Mouse (Mus musculus) midbrain, embryonic 12.5 days (tissue): ENCODE results near the gene Eef1akmt1. TPM values are rescaled to one million over a fixed set of nuclear protein-coding genes. Genes with fewer than 3 reads are reported as not detected.

Experiments used
- ATAC-seq: fragments of 200-750 bp; cut with Nextera tagmentation; 2 replicates; pipeline ENCODE4 v1.8.0; 2017; ENCODE audit warnings: low read depth, moderate TSS enrichment, moderate library complexity; ENCODE audit not compliant: low FRiP score
- H3K27ac ChIP-seq: fragments of 300-500 bp; sonication (generic); replicated peaks from 2 replicates; pipeline ENCODE4 v1.5.1; 2016; ENCODE audit warnings: mild to moderate bottlenecking
- H3K27me3 ChIP-seq: fragments of 300-500 bp; sonication (generic); 2 replicates; pipeline ENCODE4 v1.6.1; 2016; ENCODE audit warnings: mild to moderate bottlenecking
- H3K36me3 ChIP-seq: fragments of 300-500 bp; sonication (generic); 2 replicates; pipeline ENCODE4 v1.6.1; 2016
- H3K4me1 ChIP-seq: fragments of 300-500 bp; sonication (generic); 2 replicates; pipeline ENCODE4 v1.6.1; 2016
- H3K4me2 ChIP-seq: fragments of 300-500 bp; sonication (generic); replicated peaks from 2 replicates; pipeline ENCODE4 v1.6.1; 2016; ENCODE audit warnings: mild to moderate bottlenecking, moderate library complexity
- H3K4me3 ChIP-seq: fragments of 300-500 bp; sonication (generic); 2 replicates; pipeline ENCODE4 v1.5.1; 2016; ENCODE audit warnings: mild to moderate bottlenecking
- H3K9ac ChIP-seq: fragments of 300-500 bp; sonication (generic); replicated peaks from 2 replicates; pipeline ENCODE4 v1.6.1; 2016; ENCODE audit warnings: mild to moderate bottlenecking, moderate library complexity
- H3K9me3 ChIP-seq: fragments of 300-500 bp; sonication (generic); 2 replicates; pipeline ENCODE4 v1.6.1; 2016; ENCODE audit warnings: mild to moderate bottlenecking
- WGBS: fragments of 180-500 bp; shearing (Covaris S2); methylation state at CpG from one replicate; pipeline ENCODE4 v1.1.7; 2016; 5-methylcytosine and 5-hydroxymethylcytosine counted together
- polyA plus RNA-seq: library from polyadenylated mRNA; unstranded; fragments of >200 nt; fragmentation: Nextera tagmentation; extraction: Ambion mirVana; gene quantifications from 2 replicates; pipeline ENCODE4 v1.2.1, GENCODE M21; 2016

Eef1akmt1 gene
- 72.0 and 79.2 TPM in 2 replicates for polyA plus RNA-seq

DNA sequence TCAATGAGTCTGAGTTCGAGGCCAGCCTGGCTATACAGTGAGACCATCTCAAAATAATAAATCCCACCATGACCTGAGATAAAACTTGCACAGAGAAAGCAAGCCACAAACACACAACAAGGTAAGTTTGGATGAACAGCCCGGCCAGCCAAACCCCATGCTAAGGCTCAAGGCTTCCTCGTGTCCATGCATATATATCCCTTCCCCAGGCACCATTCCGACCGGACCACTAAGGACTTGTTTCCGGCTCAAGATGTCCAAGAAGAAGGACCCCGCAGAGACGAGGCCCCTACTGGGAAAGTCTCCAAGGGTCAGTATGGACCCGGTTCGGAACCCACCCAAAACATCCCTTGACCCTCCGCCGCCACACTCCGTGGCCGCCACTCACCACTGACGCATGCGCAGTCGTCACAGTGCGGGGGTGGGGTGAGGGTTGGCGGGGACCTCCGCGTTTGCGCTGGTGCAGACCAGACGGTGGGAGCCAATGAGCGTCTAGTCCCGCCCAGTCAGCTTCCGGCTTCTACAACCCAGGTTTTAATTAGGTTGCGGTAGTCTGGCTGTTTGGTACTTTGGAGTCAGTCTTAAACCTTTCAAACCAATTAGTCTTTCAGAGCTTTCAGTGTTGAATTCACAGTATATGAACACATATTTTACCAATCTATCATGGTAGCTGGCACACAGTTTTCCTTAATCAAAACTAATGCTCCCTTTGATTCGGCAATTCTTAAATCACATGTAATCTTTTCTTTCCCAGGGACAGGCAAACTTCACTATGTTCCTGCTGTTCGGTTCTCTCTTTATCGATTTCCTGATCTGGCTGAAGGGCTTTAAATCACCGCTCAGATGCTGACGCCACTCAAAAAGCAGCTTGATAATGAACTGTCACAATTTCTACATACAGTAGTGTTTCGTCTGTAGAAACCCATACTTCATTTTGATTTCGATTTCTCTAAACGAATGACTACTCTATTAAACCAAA is at the start of gene Eef1akmt1:
Gene Eef1akmt1, minus strand, starts transcription at position 458 of the 979 bp plus-strand sequence.
- 10% methylated on average over 35 of the region's 35 CpGs for WGBS

GRCm38 (mm10) chr14:57620598-57621236 is 49.3 kb upstream of the Eef1akmt1 start:
- Histone ChIP-seq H3K9ac (no peak overlapping the region), H3K4me1 (peaks cover 2% of the 10 kb centered on the region; the same call in 1 of the 2 replicates), H3K27me3 (no peaks in the 10 kb centered on the region), H3K27ac (no peak overlapping the region), H3K9me3 (no peaks in the 10 kb centered on the region), H3K4me3 (no peak overlapping the region), H3K36me3 (peaks cover 5% of the 10 kb centered on the region; the same call in 1 of the 2 replicates), H3K4me2 (no peak overlapping the region)
- 63% methylated on average over 4 of the region's 4 CpGs for WGBS
- ATAC-seq: no peak

More for the DNA sequence above, at the start of gene Eef1akmt1:
- Histone ChIP-seq H3K27ac (peak within 1 kb of the TSS; percentile 58), H3K4me3 (peak within 1 kb of the TSS; percentile 55), H3K9ac (peak within 1 kb of the TSS; percentile 70), H3K4me1 (peaks cover 6% of the 10 kb centered on the region; the same call in 1 of the 2 replicates), H3K9me3 (no peaks in the 10 kb centered on the region), H3K36me3 (peaks cover 9% of the 10 kb centered on the region; the same call in 1 of the 2 replicates), H3K4me2 (peak within 1 kb of the TSS; percentile 59), H3K27me3 (no peaks in the 10 kb centered on the region)
- peak; percentile 99 for ATAC-seq

GRCm38 (mm10) chr14:57619487-57619886 is 48.1 kb upstream of the Eef1akmt1 start:
- Histone ChIP-seq H3K4me1 (peaks cover 3% of the 10 kb centered on the region; the same call in 1 of the 2 replicates), H3K27ac (no peak overlapping the region), H3K36me3 (0 out of 2 replicates have a peak, but pooled peaks cover 2% of the 10 kb centered on the region), H3K9me3 (no peaks in the 10 kb centered on the region), H3K4me2 (no peak overlapping the region), H3K4me3 (no peak overlapping the region), H3K27me3 (no peaks in the 10 kb centered on the region), H3K9ac (no peak overlapping the region)
- WGBS: 42% methylated on average over 2 of the region's 2 CpGs
- no peak for ATAC-seq

- H3K27ac ChIP-seq: no peak overlapping the region
- 0 out of 2 replicates have a peak, but pooled peaks cover 5% of the 10 kb centered on the region for H3K36me3 ChIP-seq
- no peaks in the 10 kb centered on the region for H3K9me3 ChIP-seq
- H3K9ac ChIP-seq: no peak overlapping the region
- ATAC-seq: no peak
- peaks cover 3% of the 10 kb centered on the region; the same call in 1 of the 2 replicates for H3K4me1 ChIP-seq
- no peak overlapping the region for H3K4me3 ChIP-seq
- H3K27me3 ChIP-seq: no peaks in the 10 kb centered on the region
- WGBS: 100% methylated on average over 1 of the region's 1 CpGs
- H3K4me2 ChIP-seq: no peak overlapping the region
Observed at GRCm38 (mm10) chr14:57617675-57618074, 46.3 kb upstream of the Eef1akmt1 start.

- Histone ChIP-seq H3K4me1 (peaks cover 3% of the 10 kb centered on the region; the same call in 1 of the 2 replicates), H3K27me3 (no peaks in the 10 kb centered on the region), H3K9ac (no peak overlapping the region), H3K36me3 (0 out of 2 replicates have a peak, but pooled peaks cover 5% of the 10 kb centered on the region), H3K27ac (no peak overlapping the region), H3K4me3 (no peak overlapping the region), H3K9me3 (no peaks in the 10 kb centered on the region), H3K4me2 (no peak overlapping the region)
- ATAC-seq: no peak
- WGBS: 88% methylated on average over 6 of the region's 6 CpGs
Observed at GRCm38 (mm10) chr14:57616339-57616965, 45.0 kb upstream of the Eef1akmt1 start.

GRCm38 (mm10) chr14:57615828-57616227 is 44.4 kb upstream of the Eef1akmt1 start:
- Histone ChIP-seq H3K9ac (no peak overlapping the region), H3K9me3 (no peaks in the 10 kb centered on the region), H3K4me3 (no peak overlapping the region), H3K4me1 (peaks cover 3% of the 10 kb centered on the region; the same call in 1 of the 2 replicates), H3K27ac (no peak overlapping the region), H3K36me3 (0 out of 2 replicates have a peak, but pooled peaks cover 5% of the 10 kb centered on the region), H3K4me2 (no peak overlapping the region), H3K27me3 (no peaks in the 10 kb centered on the region)
- ATAC-seq: no peak
- WGBS: 82% methylated on average over 6 of the region's 6 CpGs

DNA sequence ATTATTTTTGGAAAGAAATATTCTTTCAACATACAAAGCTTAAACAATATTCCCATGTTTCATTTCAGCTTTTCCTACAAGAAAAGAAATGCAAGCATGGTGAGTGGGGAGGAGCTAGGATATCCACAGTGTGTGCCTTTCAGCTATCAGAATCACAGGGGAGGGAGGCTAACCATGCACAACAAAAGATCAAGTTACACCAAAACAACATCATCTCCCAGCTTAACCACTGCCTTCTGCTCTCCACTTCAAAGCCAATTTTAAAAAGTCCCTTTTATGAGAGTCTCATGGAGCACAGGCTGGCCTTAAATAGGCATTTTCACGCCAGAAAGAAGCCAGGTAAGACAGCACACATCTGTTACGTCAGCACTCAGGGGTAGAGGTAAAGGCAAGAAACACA is 39.6 kb upstream of the Eef1akmt1 start:
- H3K9ac ChIP-seq: no peak overlapping the region
- H3K4me1 ChIP-seq: peaks cover 18% of the 10 kb centered on the region
- WGBS: 67% methylated on average over 2 of the region's 2 CpGs
- ATAC-seq: no peak
- no peaks in the 10 kb centered on the region for H3K27me3 ChIP-seq
- no peak overlapping the region for H3K27ac ChIP-seq
- no peak overlapping the region for H3K4me3 ChIP-seq
- no peaks in the 10 kb centered on the region for H3K9me3 ChIP-seq
- 0 out of 2 replicates have a peak, but pooled peaks cover 3% of the 10 kb centered on the region for H3K36me3 ChIP-seq
- H3K4me2 ChIP-seq: no peak overlapping the region

DNA sequence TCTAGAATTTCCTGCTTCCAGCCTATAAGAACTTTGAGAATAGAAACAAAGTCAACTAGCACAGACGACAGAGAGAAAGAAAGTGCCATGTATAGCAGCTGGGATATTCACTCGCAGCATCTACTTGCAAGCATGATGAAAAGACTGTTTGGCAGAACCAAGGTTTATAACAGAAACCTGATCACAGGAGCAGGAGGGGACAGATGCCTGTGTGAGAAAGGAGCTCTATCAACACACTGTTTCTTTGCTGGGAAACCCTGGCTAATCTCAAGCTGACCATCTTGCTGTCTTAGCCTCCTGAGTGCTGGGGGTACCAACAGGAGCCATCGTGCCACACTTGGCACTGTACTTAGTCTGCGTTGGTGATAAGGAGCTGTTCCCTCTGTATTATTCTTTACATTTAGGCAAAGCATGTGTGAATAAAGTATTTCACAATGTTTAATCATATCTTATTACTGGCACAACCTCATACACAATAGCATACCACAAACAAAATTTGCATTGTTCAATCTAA is 38.5 kb upstream of the Eef1akmt1 start:
- H3K4me2 ChIP-seq: no peak overlapping the region
- WGBS: 85% methylated on average over 4 of the region's 4 CpGs
- no peaks in the 10 kb centered on the region for H3K27me3 ChIP-seq
- H3K4me3 ChIP-seq: no peak overlapping the region
- ATAC-seq: no peak
- no peak overlapping the region for H3K27ac ChIP-seq
- no peaks in the 10 kb centered on the region for H3K9me3 ChIP-seq
- H3K36me3 ChIP-seq: 0 out of 2 replicates have a peak, but pooled peaks cover 3% of the 10 kb centered on the region
- H3K4me1 ChIP-seq: peaks cover 15% of the 10 kb centered on the region
- H3K9ac ChIP-seq: no peak overlapping the region

DNA sequence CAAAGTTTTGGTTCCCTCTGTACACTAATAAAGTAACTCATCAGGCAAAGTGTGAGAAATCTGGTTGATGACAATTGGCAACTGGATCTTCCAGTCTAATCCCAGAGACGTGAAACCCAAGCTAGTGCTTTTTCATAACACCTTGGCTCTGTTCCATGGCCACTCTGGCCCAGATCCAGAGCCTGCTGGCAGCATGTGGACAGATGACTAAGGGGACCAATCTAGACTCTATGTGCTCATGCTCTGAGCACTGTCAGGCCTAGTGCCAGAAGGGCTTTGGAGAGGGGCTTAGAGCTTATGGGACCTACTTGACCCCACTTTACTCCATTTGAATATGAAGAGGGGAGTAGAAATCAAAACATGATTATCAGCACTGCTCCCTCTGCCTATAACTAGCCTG is 36.1 kb upstream of the Eef1akmt1 start:
- H3K27ac ChIP-seq: no peak overlapping the region
- H3K4me3 ChIP-seq: no peak overlapping the region
- no peaks in the 10 kb centered on the region for H3K9me3 ChIP-seq
- no peak overlapping the region for H3K4me2 ChIP-seq
- H3K9ac ChIP-seq: no peak overlapping the region
- H3K4me1 ChIP-seq: peaks cover 15% of the 10 kb centered on the region
- 42% methylated on average over 1 of the region's 1 CpGs for WGBS
- ATAC-seq: peak; percentile 49; the same call in 1 of the 2 replicates
- no peaks in the 10 kb centered on the region for H3K27me3 ChIP-seq
- H3K36me3 ChIP-seq: peaks cover 16% of the 10 kb centered on the region

- Histone ChIP-seq H3K27ac (no peak overlapping the region), H3K27me3 (no peaks in the 10 kb centered on the region), H3K9ac (no peak overlapping the region), H3K4me1 (peaks cover 15% of the 10 kb centered on the region), H3K9me3 (no peaks in the 10 kb centered on the region), H3K4me2 (no peak overlapping the region), H3K36me3 (peaks cover 21% of the 10 kb centered on the region), H3K4me3 (no peak overlapping the region)
- ATAC-seq: no peak
- WGBS: 80% methylated on average over 8 of the region's 8 CpGs
Observed at GRCm38 (mm10) chr14:57606663-57607365, 35.4 kb upstream of the Eef1akmt1 start.

DNA sequence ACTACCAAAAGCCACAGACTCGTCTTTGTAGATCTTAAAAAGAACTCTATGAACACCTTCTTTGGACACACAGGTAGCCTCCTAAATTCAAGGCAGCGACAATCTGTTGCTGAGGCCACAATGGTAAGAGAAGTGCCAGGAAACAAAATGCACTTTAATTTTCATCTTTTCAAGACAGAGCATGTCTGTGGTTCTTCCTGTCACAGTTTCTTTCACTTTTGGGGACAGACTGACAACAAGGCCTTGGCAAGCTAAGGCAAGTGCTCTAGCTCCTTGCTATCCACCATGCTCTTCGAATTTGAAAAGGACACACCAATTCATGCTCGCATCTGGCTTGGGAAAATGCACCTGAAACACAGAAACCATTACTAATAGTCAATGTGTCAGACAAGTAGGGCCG is 21.9 kb upstream of the Eef1akmt1 start:
- Histone ChIP-seq H3K4me1 (no peaks in the 10 kb centered on the region), H3K27me3 (no peaks in the 10 kb centered on the region), H3K4me2 (no peak overlapping the region), H3K9ac (no peak overlapping the region), H3K27ac (no peak overlapping the region), H3K9me3 (no peaks in the 10 kb centered on the region), H3K4me3 (no peak overlapping the region), H3K36me3 (peaks cover 58% of the 10 kb centered on the region)
- WGBS: 98% methylated on average over 5 of the region's 5 CpGs
- ATAC-seq: no peak
